In genomic region chrX:20060769-20061315, GRCm38 (mm10) we compare ENCODE assay signal across 8 mouse cellular contexts. TPM values are rescaled to one million over a fixed set of nuclear protein-coding genes. Genes with fewer than 3 reads are reported as not detected.
DNase-seq lines count a peak whose midpoint lies in the region; ATAC-seq and TF ChIP-seq lines count a peak whose summit lies in the region.

No protein-coding gene starts in this region.

- ATAC-seq in embryonic facial prominence, embryonic 11.5 days (replicated peaks; ENCODE audit: insufficient number of reproducible peaks, low FRiP score, low TSS enrichment, low read depth) = no peak
- peak; percentile 67; the same call in 1 of the 2 replicates for ATAC-seq in hindbrain, embryonic 14.5 days (ENCODE audit: low FRiP score)
- no peak for ATAC-seq in liver, embryonic 16.5 days (ENCODE audit: low read depth)

- TF ChIP-seq POLR2A in CH12.LX (IDR thresholded peaks at IDR 0.05; ENCODE audit: low read depth, low read length) = no peak

- intact Hi-C loops in gastrocnemius, postnatal 14 days (cut with DNase I; ENCODE audit: low total_unique reads) = loop anchor here (10.0 kb wide), 1 partner anchor 94 kb away; no protein-coding TSS in a partner anchor

- H3K27me3 ChIP-seq in CH12.LX (replicated peaks) = no peaks in the 10 kb centered on the region
- H3K27me3 ChIP-seq in embryonic facial prominence, embryonic 11.5 days (ENCODE audit: control insufficient read depth, insufficient read depth, low read length) = peaks cover 3% of the 10 kb centered on the region
- no peaks in the 10 kb centered on the region for H3K27me3 ChIP-seq in hindbrain, embryonic 14.5 days (ENCODE audit: control insufficient read depth, insufficient read depth, low read length)
- peaks cover 22% of the 10 kb centered on the region for H3K27me3 ChIP-seq in liver, embryonic 16.5 days (ENCODE audit: control insufficient read depth, insufficient read depth, low read depth, low read length)

- TF ChIP-seq CTCF in CH12.LX (conservative IDR thresholded peaks at IDR 0.05 in 1 of 2, IDR thresholded peaks at IDR 0.05 in 1 of 2; ENCODE audit: low read depth in 2 of 2, low read length in 2 of 2) = no peak

- H3K9me3 ChIP-seq in CH12.LX (replicated peaks; ENCODE audit: low read length) = no peaks in the 10 kb centered on the region
- H3K9me3 ChIP-seq in embryonic facial prominence, embryonic 11.5 days (replicated peaks; ENCODE audit: control insufficient read depth, low read length) = no peaks in the 10 kb centered on the region
- H3K9me3 ChIP-seq in hindbrain, embryonic 14.5 days (ENCODE audit: control insufficient read depth, low read length) = no peaks in the 10 kb centered on the region
- no peaks in the 10 kb centered on the region for H3K9me3 ChIP-seq in liver, embryonic 16.5 days (replicated peaks; ENCODE audit: control insufficient read depth, low read length)

- dilution Hi-C loops in CH12.LX (cut with MboI; ENCODE audit: extremely low pct_ligation_motif_present, extremely low pct_unique_long_range_greater_than_20kb, low sequenced_read_pairs) = no loop called here

- DNase-seq in gastrocnemius, postnatal 14 days = peak; percentile 18
- no peak for DNase-seq in gastrocnemius, postnatal 25 days
- DNase-seq in CH12.LX (ENCODE audit: extremely low read depth) = no peak
- DNase-seq in embryonic facial prominence, embryonic 11.5 days (ENCODE audit: low spot score) = no peak
- DNase-seq in hindbrain, embryonic 14.5 days (ENCODE audit: low spot score) = peak; percentile 24
- peak; percentile 32 for DNase-seq in testis, postnatal 10 days (ENCODE audit: low spot score)
- no peak for DNase-seq in layer of hippocampus, postnatal 36 days

- 17% methylated on average over 24 of the region's 47 CpGs for WGBS in embryonic facial prominence, embryonic 11.5 days
- 20% methylated on average over 47 of the region's 47 CpGs for WGBS in hindbrain, embryonic 14.5 days
- WGBS in liver, embryonic 16.5 days (ENCODE audit: insufficient replicate concordance) = 28% methylated on average over 42 of the region's 47 CpGs

- H3K79me2 ChIP-seq in CH12.LX (replicated peaks; ENCODE audit: control insufficient read depth, extremely low read depth, insufficient read depth, poor library complexity, severe bottlenecking) = no peaks in the 10 kb centered on the region

- H3K4me2 ChIP-seq in CH12.LX (ENCODE audit: insufficient read depth, low read depth, poor library complexity, severe bottlenecking) = peak overlapping the region; percentile 73
- peak overlapping the region; percentile 69 for H3K4me2 ChIP-seq in embryonic facial prominence, embryonic 11.5 days (ENCODE audit: low read depth, low read length)
- H3K4me2 ChIP-seq in hindbrain, embryonic 14.5 days (replicated peaks) = peak overlapping the region; percentile 66
- H3K4me2 ChIP-seq in liver, embryonic 16.5 days (ENCODE audit: low read depth, low read length) = peak overlapping the region; percentile 46; the same call in 1 of the 2 replicates

- no peak for TF ChIP-seq RAD21 in CH12.LX (IDR thresholded peaks at IDR 0.05; ENCODE audit: low read depth, low read length)

- no peak for TF ChIP-seq EP300 in CH12.LX (IDR thresholded peaks at IDR 0.05; ENCODE audit: low read length)

- in situ Hi-C loops in CH12.LX (cut with MboI; ENCODE audit: low pct_ligation_motif_present, low pct_unique_long_range_greater_than_20kb, low sequenced_read_pairs) = loop anchor here (25.0 kb wide), 1 partner anchor 276 kb away; no protein-coding TSS in a partner anchor

- no peaks in the 10 kb centered on the region for H3K36me3 ChIP-seq in CH12.LX (replicated peaks in 1 of 2; ENCODE audit: control insufficient read depth in 1 of 2, insufficient read depth in 1 of 2, low read length in 1 of 2)
- no peaks in the 10 kb centered on the region for H3K36me3 ChIP-seq in embryonic facial prominence, embryonic 11.5 days (replicated peaks; ENCODE audit: control insufficient read depth, insufficient read depth, low read depth, low read length)
- no peaks in the 10 kb centered on the region for H3K36me3 ChIP-seq in hindbrain, embryonic 14.5 days (replicated peaks; ENCODE audit: control insufficient read depth, insufficient read depth)
- no peaks in the 10 kb centered on the region for H3K36me3 ChIP-seq in liver, embryonic 16.5 days (ENCODE audit: control insufficient read depth, insufficient read depth)

- H3K9ac ChIP-seq in CH12.LX (ENCODE audit: insufficient read depth, low read depth) = no peak overlapping the region
- no peak overlapping the region for H3K9ac ChIP-seq in embryonic facial prominence, embryonic 11.5 days (replicated peaks; ENCODE audit: low read length)
- peak overlapping the region; percentile 51 for H3K9ac ChIP-seq in hindbrain, embryonic 14.5 days
- H3K9ac ChIP-seq in liver, embryonic 16.5 days (ENCODE audit: low read depth, low read length) = no peak overlapping the region

- H3K4me1 ChIP-seq in CH12.LX (ENCODE audit: control insufficient read depth in 1 of 2, insufficient read depth in 2 of 2) = peaks cover 0 to 4% of the 10 kb centered on the region in 2 experiments; a peak in 2 of 4 replicates
- no peaks in the 10 kb centered on the region for H3K4me1 ChIP-seq in embryonic facial prominence, embryonic 11.5 days (ENCODE audit: control insufficient read depth, insufficient read depth, low read length)
- no peaks in the 10 kb centered on the region for H3K4me1 ChIP-seq in hindbrain, embryonic 14.5 days (replicated peaks; ENCODE audit: control insufficient read depth, insufficient read depth, low read length)
- H3K4me1 ChIP-seq in liver, embryonic 16.5 days (ENCODE audit: control insufficient read depth, low read depth, low read length) = no peaks in the 10 kb centered on the region

- peak overlapping the region; percentile 37 to 78 (median 58) for H3K4me3 ChIP-seq in CH12.LX (replicated peaks in 1 of 3; ENCODE audit: low read depth in 2 of 3, low read length in 2 of 3, poor library complexity in 1 of 3)
- peak overlapping the region; percentile 40 for H3K4me3 ChIP-seq in embryonic facial prominence, embryonic 11.5 days (ENCODE audit: low read depth, low read length)
- peak overlapping the region; percentile 45 for H3K4me3 ChIP-seq in hindbrain, embryonic 14.5 days (replicated peaks; ENCODE audit: low read length)
- H3K4me3 ChIP-seq in liver, embryonic 16.5 days (ENCODE audit: low read depth, low read length) = peak overlapping the region; percentile 37; the same call in 1 of the 2 replicates

- no peak overlapping the region for H3K27ac ChIP-seq in CH12.LX (ENCODE audit: insufficient read depth, low read depth)
- H3K27ac ChIP-seq in embryonic facial prominence, embryonic 11.5 days (replicated peaks; ENCODE audit: low read depth, low read length) = no peak overlapping the region
- no peak overlapping the region for H3K27ac ChIP-seq in hindbrain, embryonic 14.5 days
- no peak overlapping the region for H3K27ac ChIP-seq in liver, embryonic 16.5 days (ENCODE audit: low read length)

TF ChIP-seq in CH12.LX, 34 proteins besides CTCF, POLR2A, EP300 and RAD21:
- TF ChIP-seq ELF1 (IDR thresholded peaks at IDR 0.05; ENCODE audit: low read depth, low read length) (no peak), SMC3 (IDR thresholded peaks at IDR 0.05; ENCODE audit: low read depth, low read length) (no peak), ZMIZ1 (IDR thresholded peaks at IDR 0.05; ENCODE audit: low read depth, low read length) (no peak), ZKSCAN1 (IDR thresholded peaks at IDR 0.05; ENCODE audit: borderline replicate concordance, low read depth, low read length) (no peak), TBP (conservative IDR thresholded peaks at IDR 0.05; ENCODE audit: low read depth, low read length) (no peak), JUN (IDR thresholded peaks at IDR 0.05; ENCODE audit: insufficient read depth, low read depth, low read length) (no peak), ETS1 (conservative IDR thresholded peaks at IDR 0.05; ENCODE audit: low read depth, low read length) (no peak), JUND (conservative IDR thresholded peaks at IDR 0.05; ENCODE audit: low read depth, low read length) (no peak), GABPA (IDR thresholded peaks at IDR 0.05; ENCODE audit: insufficient replicate concordance, low read depth, low read length) (no peak), CHD1 (IDR thresholded peaks at IDR 0.05; ENCODE audit: low read depth, low read length) (no peak), SIN3A (IDR thresholded peaks at IDR 0.05; ENCODE audit: low read length) (no peak), MAX (IDR thresholded peaks at IDR 0.05; ENCODE audit: low read length) (no peak), NELFE (IDR thresholded peaks at IDR 0.05; ENCODE audit: low read depth, low read length) (no peak)

RNA-seq across cellular contexts. Expression of gene Chst7, which starts 1.5 kb away (rescaled TPM):
- 1 to 10 TPM; 4.6 to 6.0 TPM for total RNA-seq in gastrocnemius, postnatal 14 days (2021)
- total RNA-seq in gastrocnemius, postnatal 25 days (2021) = 1 to 10 TPM; 2.4 to 2.8 TPM
- total RNA-seq in CH12.LX (2012; rRNA removed) (2.5 and 3.2 TPM in 2 replicates), CH12.LX (2014; rRNA removed) (3.9 and 4.4 TPM in 2 replicates)
- polyA plus RNA-seq in CH12.LX (2012; ENCODE audit: insufficient read length, low read depth) = 3.3 and 3.6 TPM in 2 replicates
- polyA plus RNA-seq in embryonic facial prominence, embryonic 11.5 days (2014; fragmentation: Nextera tagmentation; extraction: Ambion mirVana) = 1.8 and 2.5 TPM in 2 replicates
- 7.1 and 9.0 TPM in 2 replicates for polyA plus RNA-seq in hindbrain, embryonic 14.5 days (2014; fragmentation: Nextera tagmentation; extraction: Ambion mirVana)
- polyA plus RNA-seq in liver, embryonic 16.5 days (2015; fragmentation: Nextera tagmentation; extraction: Ambion mirVana) = 0.85 and 0.94 TPM in 2 replicates
- 1 to 10 TPM; 2.5 to 3.8 TPM for total RNA-seq in layer of hippocampus, postnatal 36 days (2021)

Comparison
In these comparisons a context has a peak if more than half of its experiments do, and no peak if none do; other contexts are left out.
1. DNase-seq: peak in gastrocnemius, postnatal 14 days (single experiment), hindbrain, embryonic 14.5 days (single experiment) and testis, postnatal 10 days (single experiment); none in gastrocnemius, postnatal 25 days (single experiment), CH12.LX (single experiment), embryonic facial prominence, embryonic 11.5 days (single experiment) and layer of hippocampus, postnatal 36 days (0 of 2).
2. Peak in every context shown above with its lines, with median percentiles within 50 percentile points of each other: H3K4me2 ChIP-seq and H3K4me3 ChIP-seq.